Mouse (Mus musculus): ENCODE measurements around the gene Alox8. TPM values are rescaled to one million over a fixed set of nuclear protein-coding genes. Genes with fewer than 3 reads are reported as not detected.

Gene Alox8
- polyA plus RNA-seq, 1 experiment, result not detected

DNA sequence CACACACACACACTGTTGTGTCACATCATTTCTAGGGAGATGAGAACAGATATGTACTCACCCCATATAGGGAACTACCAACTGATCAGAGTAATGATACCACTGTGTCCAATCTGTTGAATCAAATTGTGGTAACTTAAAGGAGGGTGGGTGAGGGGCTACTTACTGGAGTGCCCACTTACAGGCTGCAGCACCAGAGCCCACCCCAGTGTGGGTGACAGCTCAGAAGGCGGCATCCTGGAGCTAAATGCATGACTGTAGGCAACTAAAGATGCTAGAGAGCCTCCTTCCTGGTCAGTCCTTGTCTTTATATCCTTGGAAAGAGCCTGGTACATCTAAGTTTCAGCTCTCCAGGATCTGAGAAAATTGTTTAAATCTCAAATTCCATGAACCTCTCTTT, 1.6 kb upstream of the Alox8 start:
- Histone ChIP-seq H3K4me1 (ENCODE audit: control insufficient read depth, insufficient read depth, low read length) (peaks cover 3% of the 10 kb centered on the region; the same call in 1 of the 2 replicates), H3K4me3 (replicated peaks; ENCODE audit: control insufficient read depth, low read depth, low read length) (no peak overlapping the region), H3K27ac (ENCODE audit: control insufficient read depth, insufficient read depth, low read depth, low read length, poor library complexity) (no peak overlapping the region)
- TF ChIP-seq POLR2A (IDR thresholded peaks at IDR 0.05; ENCODE audit: borderline replicate concordance, control insufficient read depth, low read depth, low read length), result no peak
- TF ChIP-seq CTCF (IDR thresholded peaks at IDR 0.05; ENCODE audit: control insufficient read depth, insufficient read depth, low read length), result no peak
- WGBS, result 100% methylated on average over 1 of the region's 1 CpGs

DNA sequence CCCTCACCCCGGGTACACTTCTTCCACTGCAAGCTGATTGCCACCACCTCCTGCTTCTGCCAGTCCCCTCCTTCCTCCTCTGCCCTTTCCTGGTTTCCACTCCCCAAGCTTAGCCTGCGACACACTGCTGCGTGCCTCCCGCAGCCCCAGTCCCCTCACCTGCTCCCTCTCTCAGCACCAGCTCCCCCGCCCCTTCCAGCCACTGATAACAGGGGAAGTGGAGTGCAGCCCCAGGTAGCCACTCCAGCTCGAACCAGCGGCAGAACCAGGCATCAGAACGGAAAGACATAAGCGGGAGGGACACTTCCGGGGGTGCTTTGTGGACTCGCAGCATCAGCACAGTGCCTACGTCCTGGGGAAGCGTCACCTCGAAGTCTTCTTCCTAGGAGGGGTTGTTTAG, 449 bp downstream of the Alox8 start:
- 1% methylated on average over 14 of the region's 14 CpGs for WGBS
- H3K4me3 ChIP-seq (replicated peaks; ENCODE audit: control insufficient read depth, low read depth, low read length), result no peak overlapping the region
- TF ChIP-seq CTCF (IDR thresholded peaks at IDR 0.05; ENCODE audit: control insufficient read depth, insufficient read depth, low read length) (no peak), POLR2A (IDR thresholded peaks at IDR 0.05; ENCODE audit: borderline replicate concordance, control insufficient read depth, low read depth, low read length) (no peak)

DNA sequence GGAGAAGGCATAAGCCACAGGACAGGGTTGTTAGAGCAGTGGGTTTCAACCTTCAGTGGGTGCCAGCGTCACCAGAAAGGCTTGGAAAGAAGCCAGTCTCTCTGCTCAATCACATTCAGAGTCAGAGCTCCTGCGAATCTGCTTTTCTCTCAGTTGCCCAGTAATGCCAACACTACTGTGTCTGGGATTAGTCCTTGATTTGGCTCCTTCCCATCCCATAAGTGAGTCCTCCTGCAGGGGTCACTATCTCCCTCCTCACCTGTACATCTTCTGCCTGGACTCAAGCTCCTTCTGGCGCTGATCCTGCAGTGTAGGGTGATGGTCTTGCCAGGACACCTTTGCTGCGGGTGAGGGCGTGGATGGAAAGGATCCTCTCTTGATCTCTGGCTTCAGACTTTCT, 877 bp downstream of the Alox8 start:
- WGBS, result 6% methylated on average over 5 of the region's 5 CpGs

More for the DNA sequence above, 449 bp downstream of the Alox8 start:
- Histone ChIP-seq H3K27ac (ENCODE audit: control insufficient read depth, insufficient read depth, low read depth, low read length, poor library complexity) (no peak overlapping the region), H3K4me1 (ENCODE audit: control insufficient read depth, insufficient read depth, low read length) (no peaks in the 10 kb centered on the region)

DNA sequence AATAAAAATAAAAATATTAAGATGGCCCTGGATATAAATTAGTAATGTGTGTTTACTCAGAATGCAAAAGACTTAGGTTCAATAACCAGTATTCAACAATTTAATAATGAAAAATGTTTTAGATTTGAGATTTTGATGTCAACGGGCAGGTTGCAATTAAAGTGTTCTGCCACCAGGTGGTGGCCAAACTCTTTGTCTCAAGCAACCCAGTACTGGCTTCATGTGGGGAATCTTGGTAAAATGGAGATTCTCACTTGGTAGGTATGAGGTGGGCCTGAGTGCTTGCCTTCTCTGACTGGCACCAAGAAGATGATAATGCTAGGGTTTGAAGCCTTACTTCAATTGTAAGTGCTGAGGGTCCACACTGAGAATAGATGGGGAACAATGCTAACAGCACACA, 4.8 kb downstream of the Alox8 start:
- 2% methylated on average over 1 of the region's 1 CpGs for WGBS
- Histone ChIP-seq H3K27ac (ENCODE audit: control insufficient read depth, insufficient read depth, low read depth, low read length, poor library complexity) (no peak overlapping the region), H3K4me1 (ENCODE audit: control insufficient read depth, insufficient read depth, low read length) (no peaks in the 10 kb centered on the region), H3K4me3 (replicated peaks; ENCODE audit: control insufficient read depth, low read depth, low read length) (no peak overlapping the region)
- peak; percentile 45 for TF ChIP-seq CTCF (IDR thresholded peaks at IDR 0.05; ENCODE audit: control insufficient read depth, insufficient read depth, low read length)
- TF ChIP-seq POLR2A (IDR thresholded peaks at IDR 0.05; ENCODE audit: borderline replicate concordance, control insufficient read depth, low read depth, low read length), result no peak

More for the DNA sequence above, 877 bp downstream of the Alox8 start:
- Histone ChIP-seq H3K4me1 (ENCODE audit: control insufficient read depth, insufficient read depth, low read length) (no peaks in the 10 kb centered on the region), H3K4me3 (replicated peaks; ENCODE audit: control insufficient read depth, low read depth, low read length) (no peak overlapping the region), H3K27ac (ENCODE audit: control insufficient read depth, insufficient read depth, low read depth, low read length, poor library complexity) (no peak overlapping the region)
- no peak for TF ChIP-seq CTCF (IDR thresholded peaks at IDR 0.05; ENCODE audit: control insufficient read depth, insufficient read depth, low read length)
- no peak for TF ChIP-seq POLR2A (IDR thresholded peaks at IDR 0.05; ENCODE audit: borderline replicate concordance, control insufficient read depth, low read depth, low read length)

DNA sequence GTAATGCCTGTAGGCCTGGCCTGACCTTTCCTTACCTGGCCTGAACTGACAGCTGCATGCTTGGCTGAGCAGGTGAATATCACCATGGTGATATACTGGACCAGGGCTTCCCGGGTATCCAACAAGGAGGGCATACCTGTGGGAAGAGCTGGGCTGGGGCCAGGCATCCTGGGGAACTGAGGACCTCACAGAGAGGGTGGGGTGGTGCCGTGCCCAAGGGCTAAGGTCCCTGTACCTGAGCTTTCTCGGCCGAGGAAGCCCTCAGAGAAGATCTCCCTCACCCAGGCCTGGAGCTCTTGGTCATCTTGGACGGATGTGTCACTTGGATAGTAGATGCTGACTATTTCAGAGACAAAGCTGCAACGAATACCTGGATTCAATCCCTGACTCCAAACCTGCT, 11.7 kb downstream of the Alox8 start:
- no peaks in the 10 kb centered on the region for H3K4me1 ChIP-seq (ENCODE audit: control insufficient read depth, insufficient read depth, low read length)
- H3K27ac ChIP-seq (ENCODE audit: control insufficient read depth, insufficient read depth, low read depth, low read length, poor library complexity), result no peak overlapping the region
- TF ChIP-seq POLR2A (IDR thresholded peaks at IDR 0.05; ENCODE audit: borderline replicate concordance, control insufficient read depth, low read depth, low read length) (no peak), CTCF (IDR thresholded peaks at IDR 0.05; ENCODE audit: control insufficient read depth, insufficient read depth, low read length) (no peak)
- no peak overlapping the region for H3K4me3 ChIP-seq (replicated peaks; ENCODE audit: control insufficient read depth, low read depth, low read length)
- 83% methylated on average over 6 of the region's 6 CpGs for WGBS

DNA sequence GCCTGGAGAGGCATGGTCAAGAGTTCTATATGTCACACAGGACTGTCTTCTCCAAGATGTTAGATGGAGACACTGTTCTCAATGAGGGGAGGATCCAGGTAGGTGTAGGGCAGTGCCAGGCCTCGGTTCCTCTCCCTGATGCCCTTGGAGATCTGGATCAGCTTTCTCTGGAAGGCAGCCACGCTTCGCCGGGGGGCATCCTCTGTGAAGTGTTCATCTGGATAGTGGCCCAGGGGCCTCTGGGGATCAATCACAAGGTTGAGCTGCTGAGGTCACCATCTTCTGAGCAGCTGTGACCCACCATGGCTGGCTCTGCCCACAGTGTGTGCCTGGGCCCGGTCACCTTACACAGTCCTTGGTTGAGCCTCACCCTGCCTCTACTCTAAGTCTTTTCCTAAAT, 12.6 kb downstream of the Alox8 start:
- TF ChIP-seq POLR2A (IDR thresholded peaks at IDR 0.05; ENCODE audit: borderline replicate concordance, control insufficient read depth, low read depth, low read length) (no peak), CTCF (IDR thresholded peaks at IDR 0.05; ENCODE audit: control insufficient read depth, insufficient read depth, low read length) (no peak)
- no peak overlapping the region for H3K4me3 ChIP-seq (replicated peaks; ENCODE audit: control insufficient read depth, low read depth, low read length)
- WGBS, result 81% methylated on average over 5 of the region's 5 CpGs

DNA sequence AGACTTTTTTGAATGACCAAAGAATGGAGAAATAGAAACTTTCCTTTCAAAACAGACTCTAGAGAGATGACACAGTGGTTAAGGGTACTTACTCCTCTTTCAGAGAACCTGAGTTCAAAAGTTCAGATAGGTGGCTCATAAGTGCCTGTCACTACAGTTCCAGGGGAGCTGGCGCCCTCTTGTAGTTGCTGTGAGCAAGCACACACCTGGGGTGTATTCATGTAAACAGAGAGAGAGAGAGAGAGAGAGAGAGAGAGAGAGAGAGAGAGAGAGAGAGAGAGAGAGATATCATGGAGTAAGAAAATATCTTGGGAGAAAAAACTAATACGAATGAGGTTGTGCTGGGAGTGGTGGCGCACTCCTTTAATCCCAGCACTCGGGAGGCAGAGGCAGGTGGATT, 17.5 kb downstream of the Alox8 start:
- 79% methylated on average over 4 of the region's 4 CpGs for WGBS
- Histone ChIP-seq H3K4me3 (replicated peaks; ENCODE audit: control insufficient read depth, low read depth, low read length) (no peak overlapping the region), H3K4me1 (ENCODE audit: control insufficient read depth, insufficient read depth, low read length) (no peaks in the 10 kb centered on the region), H3K27ac (ENCODE audit: control insufficient read depth, insufficient read depth, low read depth, low read length, poor library complexity) (no peak overlapping the region)
- no peak for TF ChIP-seq POLR2A (IDR thresholded peaks at IDR 0.05; ENCODE audit: borderline replicate concordance, control insufficient read depth, low read depth, low read length)
- TF ChIP-seq CTCF (IDR thresholded peaks at IDR 0.05; ENCODE audit: control insufficient read depth, insufficient read depth, low read length), result peak; percentile 3; the same call in 1 of the 2 replicates

More for the DNA sequence above, 12.6 kb downstream of the Alox8 start:
- Histone ChIP-seq H3K27ac (ENCODE audit: control insufficient read depth, insufficient read depth, low read depth, low read length, poor library complexity) (no peak overlapping the region), H3K4me1 (ENCODE audit: control insufficient read depth, insufficient read depth, low read length) (no peaks in the 10 kb centered on the region)

DNA sequence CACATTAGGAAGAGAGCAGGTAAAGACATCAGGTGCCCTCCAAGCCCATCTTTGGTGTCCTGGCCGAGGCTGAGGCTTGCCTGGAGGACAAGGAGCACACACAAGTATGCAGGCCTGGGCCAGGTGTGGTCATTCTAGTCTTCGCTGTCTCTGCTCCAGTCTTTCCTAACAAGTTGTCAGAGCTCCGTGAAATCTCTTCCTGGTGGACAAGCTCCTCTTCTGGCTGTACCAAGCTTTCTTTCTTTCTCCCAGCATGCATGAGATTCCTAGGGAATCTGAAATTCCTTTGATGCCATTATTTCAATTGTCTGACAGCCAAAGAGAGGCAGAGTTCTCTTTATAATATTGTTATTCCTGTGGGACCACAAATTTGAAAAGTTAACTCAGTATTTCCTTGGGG, 18.1 kb downstream of the Alox8 start:
- 65% methylated on average over 3 of the region's 3 CpGs for WGBS
- no peak for TF ChIP-seq POLR2A (IDR thresholded peaks at IDR 0.05; ENCODE audit: borderline replicate concordance, control insufficient read depth, low read depth, low read length)
- TF ChIP-seq CTCF (IDR thresholded peaks at IDR 0.05; ENCODE audit: control insufficient read depth, insufficient read depth, low read length), result no peak
- no peaks in the 10 kb centered on the region for H3K4me1 ChIP-seq (ENCODE audit: control insufficient read depth, insufficient read depth, low read length)
- no peak overlapping the region for H3K4me3 ChIP-seq (replicated peaks; ENCODE audit: control insufficient read depth, low read depth, low read length)
- H3K27ac ChIP-seq (ENCODE audit: control insufficient read depth, insufficient read depth, low read depth, low read length, poor library complexity), result no peak overlapping the region

DNA sequence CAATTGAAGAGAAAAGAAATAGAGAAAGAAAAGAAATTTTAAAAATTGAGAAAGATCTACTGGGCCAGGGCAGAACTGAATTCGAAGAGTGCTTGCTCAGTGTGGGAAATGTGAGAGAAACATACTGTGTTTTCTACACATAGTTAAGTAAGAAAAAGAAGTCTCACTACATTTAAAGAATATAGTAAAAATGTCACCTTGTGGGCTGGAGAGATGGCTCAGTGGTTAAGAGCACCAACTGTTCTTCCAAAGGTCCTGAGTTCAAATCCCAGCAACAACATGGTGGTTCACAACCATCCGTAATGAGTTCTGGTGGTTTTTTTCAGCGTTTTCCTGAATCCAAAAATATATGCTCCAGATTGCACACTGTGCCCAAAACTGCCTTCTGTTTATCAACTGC, 19.1 kb downstream of the Alox8 start:
- H3K27ac ChIP-seq (ENCODE audit: control insufficient read depth, insufficient read depth, low read depth, low read length, poor library complexity), result no peak overlapping the region

More for the DNA sequence above, 19.1 kb downstream of the Alox8 start:
- no peak overlapping the region for H3K4me3 ChIP-seq (replicated peaks; ENCODE audit: control insufficient read depth, low read depth, low read length)
- TF ChIP-seq POLR2A (IDR thresholded peaks at IDR 0.05; ENCODE audit: borderline replicate concordance, control insufficient read depth, low read depth, low read length) (no peak), CTCF (IDR thresholded peaks at IDR 0.05; ENCODE audit: control insufficient read depth, insufficient read depth, low read length) (no peak)
- no peaks in the 10 kb centered on the region for H3K4me1 ChIP-seq (ENCODE audit: control insufficient read depth, insufficient read depth, low read length)
- WGBS, result 73% methylated on average over 3 of the region's 3 CpGs
